Mouse (Mus musculus) forebrain, embryonic 15.5 days (tissue): Measurements from ENCODE around the gene Tcp1. TPM values are rescaled to one million over a fixed set of nuclear protein-coding genes. Genes with fewer than 3 reads are reported as not detected.
"Not testable (repeated sequence)": the region's sequence is repeated elsewhere in the genome, so short reads cannot be mapped to it uniquely, and the experiment has no call there.

ENCODE experiments used
- ATAC-seq: fragments of 200-750 bp; cut with Nextera tagmentation; replicated peaks from 2 replicates; pipeline ENCODE4 v1.8.0; 2017; ENCODE audit warnings: mild to moderate bottlenecking, moderate TSS enrichment, moderate library complexity
- H3K27ac ChIP-seq: fragments of 300-500 bp; sonication (generic); replicated peaks from 2 replicates; pipeline ENCODE4 v1.5.1; 2015; ENCODE audit warnings: mild to moderate bottlenecking, inconsistent platforms
- H3K27me3 ChIP-seq: fragments of 300-500 bp; sonication (generic); 2 replicates; pipeline ENCODE4 v1.6.1; 2015; ENCODE audit warnings: inconsistent platforms
- H3K36me3 ChIP-seq: fragments of 300-500 bp; sonication (generic); 2 replicates; pipeline ENCODE4 v1.6.1; 2015; ENCODE audit warnings: mild to moderate bottlenecking, inconsistent platforms
- H3K4me1 ChIP-seq: fragments of 300-500 bp; sonication (generic); 2 replicates; pipeline ENCODE4 v1.6.1; 2015; ENCODE audit warnings: inconsistent platforms
- H3K4me2 ChIP-seq: fragments of 300-500 bp; sonication (generic); replicated peaks from 2 replicates; pipeline ENCODE4 v1.6.1; 2015; ENCODE audit warnings: mild to moderate bottlenecking, inconsistent platforms
- H3K4me3 ChIP-seq: fragments of 300-500 bp; sonication (generic); 2 replicates; pipeline ENCODE4 v1.5.1; 2015; ENCODE audit warnings: mild to moderate bottlenecking, inconsistent platforms
- H3K9ac ChIP-seq: fragments of 300-500 bp; sonication (generic); replicated peaks from 2 replicates; pipeline ENCODE4 v1.6.1; 2015; ENCODE audit warnings: mild to moderate bottlenecking, inconsistent platforms
- H3K9me3 ChIP-seq: fragments of 300-500 bp; sonication (generic); 2 replicates; pipeline ENCODE4 v1.6.1; 2016; ENCODE audit warnings: inconsistent platforms
- WGBS: fragments of 180-500 bp; shearing (Covaris S2); methylation state at CpG from one replicate; pipeline ENCODE4 v1.1.7; 2015; ENCODE audit warnings: mixed read lengths; 5-methylcytosine and 5-hydroxymethylcytosine counted together
- polyA plus RNA-seq: library from polyadenylated mRNA; unstranded; fragments of >200 nt; fragmentation: Nextera tagmentation; extraction: Ambion mirVana; gene quantifications from 2 replicates; pipeline ENCODE4 v1.2.1, GENCODE M21; 2015

Tcp1 gene
- polyA plus RNA-seq, 1 experiment from 2014 or later: 442 TPM

DNA sequence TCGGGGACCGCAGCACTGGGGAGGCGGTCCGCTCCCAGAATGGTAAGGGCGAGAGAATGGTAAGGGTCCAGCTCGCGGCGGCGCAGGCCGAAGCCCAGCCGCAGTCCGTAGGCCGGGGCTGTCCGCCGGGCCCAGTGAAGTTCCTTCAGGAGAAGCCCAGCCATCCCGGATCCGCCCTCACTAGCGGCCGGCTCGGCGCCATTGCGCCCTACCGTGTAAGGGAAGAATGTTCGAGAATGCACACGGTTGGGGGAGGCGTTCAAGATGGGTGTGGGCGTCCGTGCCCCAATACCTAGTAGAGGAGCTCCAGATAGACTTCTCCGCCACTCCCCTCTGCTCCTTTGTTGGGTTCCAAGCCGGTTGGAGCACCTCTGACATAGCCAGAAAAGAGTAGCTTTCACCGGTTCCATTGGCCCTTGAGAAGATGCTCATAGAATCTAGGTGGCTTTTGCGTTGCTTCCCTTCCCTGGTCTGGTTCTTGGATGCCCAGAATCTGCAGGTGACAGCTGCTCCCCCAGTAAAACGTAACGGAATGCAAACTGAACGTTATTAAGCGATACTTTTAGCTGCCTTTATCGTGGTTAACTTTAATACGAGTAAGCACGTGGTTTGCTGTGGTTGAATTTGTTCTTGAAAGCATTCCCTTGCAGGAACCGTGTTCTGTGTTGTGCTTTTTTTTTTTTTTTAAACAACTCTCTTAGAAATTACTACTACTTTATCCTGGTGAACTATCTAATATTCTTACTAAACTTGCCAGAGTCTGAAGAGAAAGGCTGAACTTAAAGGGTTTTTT lies 1.3 kb downstream of the Tcp1 start:
- no peaks in the 10 kb centered on the region for H3K27me3 ChIP-seq
- peaks cover 20% of the 10 kb centered on the region for H3K4me1 ChIP-seq
- peak overlapping the region; percentile 93 for H3K9ac ChIP-seq
- H3K27ac ChIP-seq: peak overlapping the region; percentile 87
- peak; percentile 64; the same call in 1 of the 2 replicates for ATAC-seq
- peak overlapping the region; percentile 58 for H3K4me2 ChIP-seq
- peaks cover 58% of the 10 kb centered on the region for H3K36me3 ChIP-seq
- no peaks in the 10 kb centered on the region for H3K9me3 ChIP-seq
- H3K4me3 ChIP-seq: peak overlapping the region; percentile 77
- WGBS: under 1% methylated on average over 40 of the region's 40 CpGs

DNA sequence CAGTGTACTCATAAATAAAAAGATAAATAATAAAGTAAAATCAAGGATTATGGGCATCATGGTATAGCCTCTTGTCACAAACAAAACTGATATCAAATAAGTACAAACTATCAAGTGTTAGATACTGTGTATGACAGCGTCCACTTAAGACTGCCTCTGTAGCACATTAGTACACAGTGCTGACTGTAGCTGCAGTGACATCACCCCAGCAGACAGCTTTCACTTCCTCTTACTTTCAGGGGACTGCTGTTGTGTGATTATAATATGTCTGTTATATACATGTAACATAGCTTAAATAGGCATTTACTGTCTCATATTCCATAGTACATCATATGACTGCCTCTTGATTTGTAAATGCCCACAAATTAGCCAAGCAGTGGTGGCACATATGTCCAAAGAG lies 5.6 kb downstream of the Tcp1 start:
- WGBS: 95% methylated on average over 1 of the region's 1 CpGs
- H3K4me3 ChIP-seq: no peak overlapping the region
- no peak for ATAC-seq

DNA sequence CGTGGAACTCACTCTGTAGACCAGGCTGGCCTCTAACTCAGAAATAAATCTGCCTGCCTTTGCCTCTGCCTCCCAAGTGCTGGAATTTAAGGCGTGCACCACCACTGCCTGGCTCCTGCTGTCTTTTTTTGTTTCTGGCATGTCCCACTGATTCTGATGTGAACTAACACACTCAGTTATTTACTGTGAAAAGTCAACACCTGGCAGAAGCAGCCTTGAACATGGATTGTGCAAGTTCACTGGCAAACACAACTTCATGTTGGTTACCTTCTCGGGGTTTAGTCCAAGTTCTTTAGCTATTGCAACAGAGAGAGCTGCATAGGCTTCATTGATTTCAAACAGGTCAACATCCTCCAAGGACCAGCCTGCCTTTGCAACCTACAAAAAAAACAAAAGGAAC lies 9.5 kb downstream of the Tcp1 start:
- no peak overlapping the region for H3K4me2 ChIP-seq
- no peak overlapping the region for H3K27ac ChIP-seq
- no peaks in the 10 kb centered on the region for H3K9me3 ChIP-seq
- no peaks in the 10 kb centered on the region for H3K27me3 ChIP-seq
- no peaks in the 10 kb centered on the region for H3K4me1 ChIP-seq
- H3K4me3 ChIP-seq: no peak overlapping the region
- peaks cover 66% of the 10 kb centered on the region for H3K36me3 ChIP-seq
- no peak overlapping the region for H3K9ac ChIP-seq
- WGBS: 93% methylated on average over 3 of the region's 3 CpGs
- ATAC-seq: no peak

More for the DNA sequence above, 5.6 kb downstream of the Tcp1 start:
- Histone ChIP-seq H3K4me1 (peaks cover 12% of the 10 kb centered on the region), H3K27me3 (no peaks in the 10 kb centered on the region), H3K36me3 (peaks cover 73% of the 10 kb centered on the region), H3K4me2 (no peak overlapping the region), H3K9ac (no peak overlapping the region), H3K9me3 (no peaks in the 10 kb centered on the region), H3K27ac (no peak overlapping the region)

DNA sequence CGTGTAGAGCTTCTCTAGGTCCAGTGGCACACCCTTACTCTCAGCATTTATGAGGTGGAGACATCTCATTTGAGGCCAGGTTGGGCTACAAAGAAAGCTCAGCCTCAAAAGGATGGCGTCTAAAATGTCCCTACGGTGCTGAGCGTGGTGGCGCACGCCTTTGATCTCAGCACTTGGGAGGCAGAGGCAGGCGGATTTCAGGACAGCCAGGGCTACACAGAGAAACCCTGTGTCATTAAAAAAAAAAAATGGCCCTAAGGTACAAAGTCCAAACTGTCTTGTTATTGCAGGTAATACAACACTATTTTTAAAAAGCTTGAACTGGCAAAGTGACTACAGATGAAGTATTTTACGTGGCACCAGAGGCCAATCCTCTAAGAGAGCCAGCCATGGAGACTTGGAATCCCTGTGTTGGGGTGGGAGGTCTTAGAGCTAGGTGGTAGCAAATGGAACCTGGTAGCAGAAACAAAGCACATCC lies 10.2 kb downstream of the Tcp1 start:
- no peak overlapping the region for H3K9ac ChIP-seq
- peaks cover 59% of the 10 kb centered on the region for H3K36me3 ChIP-seq
- WGBS: 89% methylated on average over 8 of the region's 8 CpGs
- H3K9me3 ChIP-seq: no peaks in the 10 kb centered on the region
- H3K27me3 ChIP-seq: no peaks in the 10 kb centered on the region
- no peaks in the 10 kb centered on the region for H3K4me1 ChIP-seq
- H3K27ac ChIP-seq: no peak overlapping the region
- no peak overlapping the region for H3K4me2 ChIP-seq
- no peak overlapping the region for H3K4me3 ChIP-seq
- no peak for ATAC-seq

GRCm38 (mm10) chr17:12931576-12931975 lies 16.1 kb downstream of the Tcp1 start:
- 88% methylated on average over 5 of the region's 5 CpGs for WGBS
- H3K9ac ChIP-seq, H3K9me3 ChIP-seq, H3K27me3 ChIP-seq, H3K27ac ChIP-seq, H3K36me3 ChIP-seq, H3K4me1 ChIP-seq, ATAC-seq, H3K4me3 ChIP-seq, H3K4me2 ChIP-seq: not testable (repeated sequence)

GRCm38 (mm10) chr17:12935719-12936118 lies 20.2 kb downstream of the Tcp1 start:
- Histone ChIP-seq H3K36me3 (no peaks in the 10 kb centered on the region), H3K9ac (no peak overlapping the region), H3K4me2 (no peak overlapping the region), H3K27ac (no peak overlapping the region), H3K4me3 (no peak overlapping the region), H3K4me1 (peaks cover 10% of the 10 kb centered on the region), H3K27me3 (no peaks in the 10 kb centered on the region), H3K9me3 (no peaks in the 10 kb centered on the region)
- 14% methylated on average over 4 of the region's 4 CpGs for WGBS
- no peak for ATAC-seq

DNA sequence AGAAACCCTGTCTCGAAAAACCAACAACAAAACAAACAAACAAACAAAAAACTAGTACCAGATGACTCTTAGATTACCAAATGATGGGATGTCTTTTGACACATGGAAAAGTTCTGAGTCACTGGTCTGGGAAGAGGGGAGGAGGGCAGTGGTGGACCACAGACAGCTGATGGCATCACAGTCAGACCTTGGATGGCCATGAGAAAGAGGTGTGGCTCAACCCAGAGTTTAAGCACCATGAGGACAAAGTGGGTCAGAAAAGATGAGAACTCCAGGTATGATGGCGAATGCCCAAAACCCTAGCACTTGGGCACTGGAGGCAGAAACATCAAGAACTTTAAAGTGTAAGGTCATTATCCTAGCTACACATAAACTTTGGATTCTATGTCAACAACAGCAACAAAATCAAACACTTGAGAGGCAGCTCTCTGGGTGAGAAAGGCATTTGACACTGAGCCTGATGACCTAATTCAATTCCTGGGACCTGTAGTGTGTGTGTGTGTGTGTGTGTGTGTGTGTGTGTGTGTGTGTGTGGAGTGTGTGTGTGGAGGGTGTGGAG lies 22.0 kb downstream of the Tcp1 start:
- Histone ChIP-seq H3K4me1 (peaks cover 10% of the 10 kb centered on the region), H3K4me2 (no peak overlapping the region), H3K9me3 (no peaks in the 10 kb centered on the region), H3K9ac (no peak overlapping the region), H3K36me3 (peaks cover 4% of the 10 kb centered on the region; the same call in 1 of the 2 replicates), H3K4me3 (no peak overlapping the region), H3K27ac (no peak overlapping the region), H3K27me3 (no peaks in the 10 kb centered on the region)
- no peak for ATAC-seq
- 94% methylated on average over 2 of the region's 2 CpGs for WGBS

DNA sequence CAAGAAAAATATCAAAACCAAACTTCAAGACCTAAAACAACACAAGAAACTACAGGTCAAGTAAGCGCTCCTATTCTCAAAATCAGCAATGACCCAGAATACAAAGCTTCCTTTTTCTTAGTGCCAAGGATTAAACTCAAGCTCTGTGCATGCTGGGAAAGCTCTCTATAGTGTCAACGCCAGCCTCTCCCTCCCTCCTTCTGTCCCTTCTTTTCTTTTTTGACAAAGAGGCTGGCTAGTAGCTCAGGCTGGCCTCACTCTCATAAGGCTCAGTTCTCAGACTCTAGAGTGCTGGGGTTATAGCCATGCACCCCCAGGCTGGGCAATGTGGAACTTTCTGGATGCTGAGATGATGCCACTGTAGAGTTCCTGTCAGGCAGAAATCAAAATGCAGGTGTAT lies 22.6 kb downstream of the Tcp1 start:
- H3K9ac ChIP-seq: no peak overlapping the region
- peaks cover 10% of the 10 kb centered on the region for H3K36me3 ChIP-seq
- H3K4me3 ChIP-seq: no peak overlapping the region
- H3K27me3 ChIP-seq: no peaks in the 10 kb centered on the region
- ATAC-seq: no peak
- H3K9me3 ChIP-seq: no peaks in the 10 kb centered on the region
- H3K27ac ChIP-seq: no peak overlapping the region
- peaks cover 10% of the 10 kb centered on the region for H3K4me1 ChIP-seq
- H3K4me2 ChIP-seq: no peak overlapping the region
- 15% methylated on average over 2 of the region's 2 CpGs for WGBS

GRCm38 (mm10) chr17:12939377-12940148 lies 24.1 kb downstream of the Tcp1 start:
- H3K27ac ChIP-seq, H3K9ac ChIP-seq, H3K27me3 ChIP-seq, H3K4me1 ChIP-seq, H3K9me3 ChIP-seq: not testable (repeated sequence)
- Histone ChIP-seq H3K4me3 (0 out of 2 replicates have a peak overlapping the region, but pooled peaks have one; percentile 17), H3K4me2 (peak overlapping the region; percentile 42), H3K36me3 (peaks cover 20% of the 10 kb centered on the region)
- 34% methylated on average over 2 of the region's 12 CpGs for WGBS
- ATAC-seq: peak; percentile 63

DNA sequence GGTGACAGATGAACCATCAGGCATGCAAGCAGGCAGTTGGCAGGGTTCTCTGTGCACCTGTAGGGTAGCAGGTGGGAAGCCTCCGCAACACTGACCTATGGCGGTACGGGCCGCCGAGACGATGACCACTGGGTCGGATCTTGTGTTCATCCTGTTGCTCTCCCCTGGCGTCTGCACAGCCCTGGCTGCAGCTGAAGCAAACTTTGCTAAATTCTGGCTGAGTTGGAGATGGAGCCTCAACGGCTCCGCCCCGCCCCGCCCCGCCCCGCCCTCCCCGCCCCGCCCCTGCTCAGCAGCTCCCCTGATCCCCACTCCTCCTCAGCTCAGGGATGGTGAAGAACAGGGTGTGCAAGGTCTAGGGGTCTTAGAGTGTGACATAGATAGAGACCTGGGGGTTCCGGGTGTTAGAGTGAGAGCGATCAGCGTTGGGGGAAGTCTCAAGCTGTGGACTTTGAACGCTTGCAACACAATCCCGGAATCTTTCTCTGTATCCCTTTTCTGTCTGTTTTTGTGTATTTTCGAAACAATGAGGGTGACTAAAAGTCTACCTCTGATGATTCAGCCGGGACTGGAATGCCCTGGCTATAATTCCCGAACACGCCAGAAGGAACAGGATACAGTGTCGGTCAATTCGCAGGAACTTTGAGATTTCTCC lies 24.8 kb downstream of the Tcp1 start, which contains the start of gene Acat3:
Acat3 (minus strand) TSS at position 450 of the 655 bp plus-strand sequence.
- Histone ChIP-seq H3K9me3 (no peaks in the 10 kb centered on the region), H3K9ac (no peak within 1 kb of the TSS)
- 13% methylated on average over 27 of the region's 27 CpGs for WGBS

GRCm38 (mm10) chr17:12941543-12942260 lies 26.2 kb downstream of the Tcp1 start:
- Histone ChIP-seq H3K4me2 (no peak overlapping the region), H3K4me3 (no peak overlapping the region), H3K4me1 (peaks cover 10% of the 10 kb centered on the region)

More for the DNA sequence above, 24.8 kb downstream of the Tcp1 start, which contains the start of gene Acat3:
- Histone ChIP-seq H3K27ac (no peak within 1 kb of the TSS), H3K4me1 (peaks cover 10% of the 10 kb centered on the region), H3K27me3 (no peaks in the 10 kb centered on the region), H3K36me3 (peaks cover 28% of the 10 kb centered on the region), H3K4me3 (peak within 1 kb of the TSS; percentile 17; the same call in 1 of the 2 replicates), H3K4me2 (peak within 1 kb of the TSS; percentile 42)
- ATAC-seq: peak; percentile 64

More at GRCm38 (mm10) chr17:12941543-12942260, 26.2 kb downstream of the Tcp1 start:
- H3K27ac ChIP-seq: no peak overlapping the region
- H3K27me3 ChIP-seq: no peaks in the 10 kb centered on the region
- H3K36me3 ChIP-seq: peaks cover 38% of the 10 kb centered on the region
- ATAC-seq: no peak
- WGBS: 75% methylated on average over 8 of the region's 8 CpGs
- H3K9ac ChIP-seq: no peak overlapping the region
- no peaks in the 10 kb centered on the region for H3K9me3 ChIP-seq
